Mouse (Mus musculus) limb, embryonic 10.5 days (tissue): Measurements from ENCODE around the gene Urod. TPM values are rescaled to one million over a fixed set of nuclear protein-coding genes. Genes with fewer than 3 reads are reported as not detected.

Source experiments
- DNase-seq: peaks from one replicate; pipeline ENCODE4 v3.0.0-alpha.2; 2017; ENCODE audit warnings: low spot score
- H3K27ac ChIP-seq: fragments of 300-500 bp; sonication (generic); 2 replicates; pipeline ENCODE4 v1.5.1; 2016; ENCODE audit warnings: mild to moderate bottlenecking
- H3K27me3 ChIP-seq: fragments of 300-500 bp; sonication (generic); 2 replicates; pipeline ENCODE4 v1.6.1; 2016; ENCODE audit warnings: low read depth, mild to moderate bottlenecking; ENCODE audit not compliant: poor library complexity, severe bottlenecking
- H3K36me3 ChIP-seq: fragments of 300-500 bp; sonication (generic); 2 replicates; pipeline ENCODE4 v1.6.1; 2016; ENCODE audit warnings: mild to moderate bottlenecking, moderate library complexity
- H3K4me1 ChIP-seq: fragments of 300-500 bp; sonication (generic); 2 replicates; pipeline ENCODE4 v1.6.1; 2016
- H3K4me3 ChIP-seq: fragments of 300-500 bp; sonication (generic); 2 replicates; pipeline ENCODE4 v1.5.1; 2016; ENCODE audit warnings: mild to moderate bottlenecking, moderate library complexity
- H3K9me3 ChIP-seq: fragments of 300-500 bp; sonication (generic); replicated peaks from 2 replicates; pipeline ENCODE4 v1.6.1; 2016; ENCODE audit warnings: mild to moderate bottlenecking
- WGBS: fragments of 180-500 bp; shearing (Covaris S2); methylation state at CpG from one replicate; pipeline ENCODE4 v1.1.7; 2016; 5-methylcytosine and 5-hydroxymethylcytosine counted together
- polyA plus RNA-seq: library from polyadenylated mRNA; unstranded; fragments of >200 nt; fragmentation: Nextera tagmentation; extraction: Ambion mirVana; gene quantifications from 2 replicates; pipeline ENCODE4 v1.2.1, GENCODE M21; 2016

The Urod gene
- polyA plus RNA-seq, 1 experiment from 2014 or later = 121 TPM

- H3K36me3 ChIP-seq = peaks cover 22% of the 10 kb centered on the region
- WGBS = 68% methylated on average over 17 of the region's 17 CpGs
- no peaks in the 10 kb centered on the region for H3K4me1 ChIP-seq
- no peaks in the 10 kb centered on the region for H3K27me3 ChIP-seq
- no peak overlapping the region for H3K27ac ChIP-seq
- no peak overlapping the region for H3K4me3 ChIP-seq
- peak; percentile 57 for DNase-seq
- H3K9me3 ChIP-seq = no peaks in the 10 kb centered on the region
These were observed 7.7 kb downstream of the Urod start for GRCm38 (mm10) chr4:116986400-116987121.

GRCm38 (mm10) chr4:116985681-116986080, 8.5 kb downstream of the Urod start:
- no peak overlapping the region for H3K27ac ChIP-seq
- no peaks in the 10 kb centered on the region for H3K27me3 ChIP-seq
- no peak overlapping the region for H3K4me3 ChIP-seq
- 89% methylated on average over 7 of the region's 7 CpGs for WGBS
- H3K4me1 ChIP-seq = no peaks in the 10 kb centered on the region
- no peak for DNase-seq
- H3K9me3 ChIP-seq = no peaks in the 10 kb centered on the region
- H3K36me3 ChIP-seq = peaks cover 15% of the 10 kb centered on the region

GRCm38 (mm10) chr4:116976503-116976902, 17.7 kb downstream of the Urod start:
- Histone ChIP-seq H3K27me3 (no peaks in the 10 kb centered on the region), H3K4me1 (no peaks in the 10 kb centered on the region), H3K4me3 (no peak overlapping the region), H3K27ac (no peak overlapping the region), H3K9me3 (no peaks in the 10 kb centered on the region), H3K36me3 (no peaks in the 10 kb centered on the region)
- 77% methylated on average over 2 of the region's 2 CpGs for WGBS
- DNase-seq = no peak

- no peaks in the 10 kb centered on the region for H3K36me3 ChIP-seq
- H3K4me1 ChIP-seq = no peaks in the 10 kb centered on the region
- 92% methylated on average over 7 of the region's 7 CpGs for WGBS
- no peak for DNase-seq
- H3K9me3 ChIP-seq = no peaks in the 10 kb centered on the region
- no peaks in the 10 kb centered on the region for H3K27me3 ChIP-seq
- H3K4me3 ChIP-seq = no peak overlapping the region
- H3K27ac ChIP-seq = no peak overlapping the region
These were observed 39.3 kb downstream of the Urod start for GRCm38 (mm10) chr4:116954951-116955350.

DNA sequence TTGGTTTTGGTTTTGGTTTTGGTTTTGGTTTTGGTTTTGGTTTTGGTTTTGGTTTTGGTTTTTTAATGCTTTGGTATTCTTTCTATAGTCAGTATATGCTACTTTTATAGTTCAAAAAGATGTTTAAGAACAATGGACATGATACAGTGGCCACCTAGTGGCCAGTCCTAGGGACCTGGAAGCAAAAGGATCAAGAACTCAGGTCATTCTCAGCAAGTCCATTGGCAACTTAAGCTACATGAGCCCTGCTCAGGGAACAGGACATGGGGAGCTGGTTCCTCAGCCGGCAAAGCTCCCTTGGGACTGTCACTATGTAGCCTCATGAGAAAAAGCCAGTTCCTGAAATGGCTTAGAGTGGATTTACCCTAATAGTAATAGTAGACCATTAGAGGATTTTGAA, 42.6 kb downstream of the Urod start:
- Histone ChIP-seq H3K4me1 (no peaks in the 10 kb centered on the region), H3K36me3 (no peaks in the 10 kb centered on the region), H3K4me3 (no peak overlapping the region), H3K9me3 (no peaks in the 10 kb centered on the region), H3K27me3 (no peaks in the 10 kb centered on the region), H3K27ac (no peak overlapping the region)
- WGBS = 56% methylated on average over 1 of the region's 1 CpGs
- DNase-seq = no peak

GRCm38 (mm10) chr4:116944055-116944454, 50.2 kb downstream of the Urod start:
- Histone ChIP-seq H3K4me1 (no peaks in the 10 kb centered on the region), H3K36me3 (no peaks in the 10 kb centered on the region), H3K27me3 (no peaks in the 10 kb centered on the region), H3K9me3 (no peaks in the 10 kb centered on the region), H3K27ac (no peak overlapping the region), H3K4me3 (no peak overlapping the region)
- DNase-seq = no peak
- WGBS = 73% methylated on average over 5 of the region's 5 CpGs

DNA sequence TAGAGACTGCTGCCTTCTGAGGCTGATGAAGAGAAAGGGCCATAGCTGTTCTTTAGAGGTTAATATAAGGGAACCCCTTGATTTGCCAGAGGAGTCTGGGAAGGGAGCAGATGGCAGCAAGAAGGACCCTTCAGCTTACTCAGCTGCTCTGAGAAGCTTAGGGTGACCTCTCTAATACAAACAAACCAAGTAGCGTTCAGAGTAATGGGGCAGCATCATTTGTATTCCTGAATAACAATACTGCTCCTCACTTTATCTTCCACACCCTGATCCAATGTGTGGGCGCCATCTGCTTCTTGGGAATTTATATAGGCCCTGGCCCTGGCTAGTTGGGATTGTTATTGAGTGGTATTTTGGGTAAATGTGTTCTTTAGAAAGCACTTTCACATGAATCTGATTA, 51.5 kb downstream of the Urod start:
- H3K4me3 ChIP-seq = no peak overlapping the region
- H3K4me1 ChIP-seq = no peaks in the 10 kb centered on the region
- H3K9me3 ChIP-seq = no peaks in the 10 kb centered on the region
- no peaks in the 10 kb centered on the region for H3K36me3 ChIP-seq
- no peak for DNase-seq
- no peaks in the 10 kb centered on the region for H3K27me3 ChIP-seq
- whole genome bisulfite sequencing = 67% methylated on average over 2 of the region's 2 CpGs
- no peak overlapping the region for H3K27ac ChIP-seq

Other genes starting within 250 kb of the Urod start
- 40.8 and 42.3 TPM in 2 replicates for gene Toe1, start 186.8 kb downstream of the Urod start, polyA plus RNA-seq
- 33.0 and 33.5 TPM in 2 replicates for gene Mutyh, start 186.7 kb downstream of the Urod start, polyA plus RNA-seq
- gene Hpdl, start 172.7 kb downstream of the Urod start, polyA plus RNA-seq = 2.2 TPM in 2 replicates
- gene Zswim5, start 117.0 kb downstream of the Urod start, polyA plus RNA-seq = 0.59 and 0.68 TPM in 2 replicates
- 7.9 and 9.6 TPM in 2 replicates for gene Hectd3, start 904 bp upstream of the Urod start, polyA plus RNA-seq
- gene Eif2b3, start 25.0 kb upstream of the Urod start, polyA plus RNA-seq = 63.3 and 74.0 TPM in 2 replicates
- gene Ptch2, start 101.7 kb upstream of the Urod start, polyA plus RNA-seq = 8.4 and 9.0 TPM in 2 replicates
- 5.5 and 5.9 TPM in 2 replicates for gene Btbd19, start 131.3 kb upstream of the Urod start, polyA plus RNA-seq
- not detected in 2 replicates for gene Tctex1d4, start 132.4 kb upstream of the Urod start, polyA plus RNA-seq
- gene Plk3, start 139.6 kb upstream of the Urod start, polyA plus RNA-seq = 2.5 and 3.5 TPM in 2 replicates
- 842 and 1,039 TPM in 2 replicates for gene Rps8, start 161.8 kb upstream of the Urod start, polyA plus RNA-seq
- gene Kif2c, start 188.2 kb upstream of the Urod start, polyA plus RNA-seq = 116 and 124 TPM in 2 replicates